Mouse (Mus musculus) liver, adult (tissue): ENCODE results near the gene Gstm6.
A peak's percentile ranks its signal among the peaks of the same experiment; 100 is the strongest.

ENCODE experiments used
- GATA4 ChIP-seq: IDR thresholded peaks from 2 replicates; pipeline ENCODE4 v1.6.1; 2014; ENCODE audit warnings: mild to moderate bottlenecking, low read length; ENCODE audit not compliant: insufficient replicate concordance

The Gstm6 gene

DNA sequence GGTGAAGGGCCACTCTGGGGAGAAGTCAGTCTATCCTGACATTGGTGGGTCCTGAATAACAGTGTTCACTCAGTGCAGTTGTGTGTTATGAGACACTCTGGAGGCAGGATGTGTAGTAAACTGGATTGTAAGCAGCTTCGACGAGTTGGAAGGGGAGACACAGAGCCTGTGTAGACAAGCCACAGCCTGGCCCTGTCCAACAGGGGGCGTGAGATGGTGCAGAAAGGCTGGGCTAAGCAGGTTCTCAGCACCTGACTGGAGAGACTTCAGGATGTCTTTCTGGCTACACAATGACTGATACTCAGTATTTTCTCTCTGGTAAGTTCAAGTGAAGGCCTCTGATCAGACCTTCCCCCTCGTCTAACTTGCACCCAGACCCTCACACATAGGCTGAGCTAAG, 2.2 kb upstream of the Gstm6 start:
- TF ChIP-seq GATA4: no peak

DNA sequence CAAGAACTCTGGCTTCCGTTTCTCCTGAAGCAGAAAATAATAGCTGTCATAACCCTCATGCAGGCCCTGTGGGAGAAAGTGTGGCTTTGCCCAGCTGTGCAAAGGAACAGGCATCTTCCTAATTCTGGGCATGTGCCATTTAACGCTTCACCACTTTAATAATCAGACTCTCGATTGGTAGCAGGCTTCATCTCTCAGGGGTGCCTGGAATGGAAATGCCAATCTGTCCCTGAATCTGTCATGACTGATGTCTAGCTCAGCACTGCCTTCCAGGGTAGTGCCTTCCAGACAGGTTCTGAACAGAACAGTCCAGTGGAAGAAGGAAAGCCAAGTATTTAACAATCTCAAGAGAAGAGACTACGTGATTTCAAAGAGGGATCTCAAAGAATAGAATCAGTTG, 2.3 kb downstream of the Gstm6 start:
- no peak for TF ChIP-seq GATA4

DNA sequence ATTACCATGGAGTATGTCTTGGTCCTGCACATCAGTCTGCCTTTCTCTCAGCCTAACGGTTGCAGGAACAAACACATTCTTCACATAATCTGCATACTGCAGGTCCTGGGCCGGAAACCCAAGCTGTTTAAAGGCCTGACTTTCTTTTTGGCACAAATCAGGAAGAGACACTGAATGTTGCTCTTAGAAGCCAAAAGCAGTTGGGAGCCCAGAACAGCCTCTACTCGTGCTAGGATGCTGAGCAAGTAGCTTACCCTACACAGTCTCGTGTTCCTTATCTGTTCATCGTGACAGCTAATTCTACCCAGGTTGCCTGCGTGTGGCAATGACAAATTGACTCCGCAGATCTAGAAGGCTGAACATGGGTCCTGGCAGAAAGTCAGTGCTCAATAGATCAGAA, 3.0 kb downstream of the Gstm6 start:
- TF ChIP-seq GATA4: no peak

DNA sequence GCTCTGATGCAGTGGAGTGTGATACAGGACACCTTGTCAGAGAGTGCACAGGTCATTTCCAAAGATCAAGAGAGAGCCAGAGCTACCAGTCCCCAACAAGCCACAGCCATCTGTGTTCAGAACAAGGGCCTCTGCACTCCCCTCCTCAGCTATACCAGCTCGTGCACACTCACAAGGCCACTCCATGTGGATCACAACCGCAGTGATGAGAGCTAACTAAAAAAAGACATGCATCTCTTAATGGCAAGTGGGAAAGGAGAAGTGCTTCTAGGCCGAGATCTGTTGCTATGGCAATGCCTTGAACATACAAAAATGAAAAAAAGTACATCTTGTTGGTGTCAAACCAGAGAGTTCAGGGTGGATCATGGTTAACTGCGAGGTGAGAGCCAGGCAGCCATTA, 3.7 kb downstream of the Gstm6 start:
- no peak for TF ChIP-seq GATA4

DNA sequence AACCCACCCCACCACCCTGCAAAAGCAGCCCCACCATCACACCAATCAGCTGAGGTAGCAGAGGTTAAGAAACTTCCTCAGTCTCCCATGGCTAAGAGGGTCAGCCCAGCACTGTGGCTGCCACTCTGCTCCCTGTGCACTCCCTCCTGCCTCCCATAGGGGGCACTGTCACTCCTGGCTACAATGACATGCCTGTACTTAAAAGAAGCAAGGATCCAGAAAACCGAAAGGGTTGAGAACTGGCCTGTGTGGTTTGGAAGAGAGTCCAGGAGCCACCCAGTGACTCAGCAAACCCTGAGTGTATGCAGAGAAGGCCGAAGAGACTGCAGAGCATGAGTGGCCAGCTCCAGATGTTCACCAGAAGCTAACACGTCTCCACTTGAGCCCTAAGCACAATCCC, 4.1 kb downstream of the Gstm6 start:
- no peak for TF ChIP-seq GATA4

DNA sequence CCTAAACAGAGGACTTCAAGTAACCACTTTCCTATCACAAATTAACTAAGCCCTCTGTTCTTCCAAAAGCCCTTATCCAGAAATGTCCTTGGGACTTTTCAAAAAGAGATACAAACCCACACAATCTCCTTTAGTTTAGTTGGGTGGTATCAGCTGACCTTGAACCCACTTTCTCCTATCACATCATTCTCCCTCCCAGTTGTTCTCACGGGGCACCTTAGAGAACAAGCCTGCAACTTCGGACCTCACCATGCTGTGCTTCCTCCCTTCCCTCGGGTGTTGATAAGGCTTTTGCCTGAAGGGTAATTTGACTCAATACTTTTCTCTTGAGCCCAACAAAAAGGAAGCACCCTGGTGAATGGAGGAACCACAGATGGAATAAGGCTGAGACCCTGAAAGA, 7.7 kb downstream of the Gstm6 start:
- TF ChIP-seq GATA4: no peak

DNA sequence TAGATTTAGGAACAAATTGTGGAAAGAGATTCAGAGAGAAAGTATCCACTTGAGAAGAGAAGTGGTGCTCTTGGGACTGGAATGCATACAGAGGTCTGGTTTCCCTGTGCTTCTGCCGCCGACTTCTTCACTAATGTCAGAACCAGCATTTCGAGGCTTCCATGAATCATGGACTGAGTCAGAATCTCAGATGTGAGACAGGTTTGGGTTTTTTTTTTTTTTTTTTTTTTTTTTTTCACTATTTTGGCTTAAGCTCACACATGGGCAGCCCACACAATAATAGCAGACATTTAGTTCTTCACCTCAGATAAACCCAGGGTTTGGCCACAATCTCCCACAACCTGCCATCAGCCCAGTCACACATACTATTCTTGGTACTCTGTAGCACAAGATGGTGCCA, 8.3 kb downstream of the Gstm6 start:
- no peak for TF ChIP-seq GATA4

DNA sequence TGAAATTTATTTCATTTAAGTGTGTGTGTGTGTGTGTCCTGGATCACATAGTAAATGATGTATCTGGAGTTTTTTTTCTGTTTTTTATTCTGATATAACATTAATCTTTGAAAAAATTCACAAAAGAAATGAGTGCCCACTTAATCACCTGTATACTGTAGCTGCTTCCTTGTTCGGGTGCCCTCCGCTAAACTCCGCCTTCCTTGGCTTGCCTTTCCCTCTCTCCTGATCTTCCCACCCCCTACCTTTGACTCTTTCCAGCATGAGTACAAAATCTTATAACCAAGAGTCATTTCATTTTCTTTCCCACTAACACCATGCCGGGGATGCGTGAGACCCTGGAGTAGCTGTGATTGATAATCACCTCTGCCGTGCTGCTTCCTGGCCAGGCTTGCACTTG, 11.4 kb downstream of the Gstm6 start:
- no peak for TF ChIP-seq GATA4

DNA sequence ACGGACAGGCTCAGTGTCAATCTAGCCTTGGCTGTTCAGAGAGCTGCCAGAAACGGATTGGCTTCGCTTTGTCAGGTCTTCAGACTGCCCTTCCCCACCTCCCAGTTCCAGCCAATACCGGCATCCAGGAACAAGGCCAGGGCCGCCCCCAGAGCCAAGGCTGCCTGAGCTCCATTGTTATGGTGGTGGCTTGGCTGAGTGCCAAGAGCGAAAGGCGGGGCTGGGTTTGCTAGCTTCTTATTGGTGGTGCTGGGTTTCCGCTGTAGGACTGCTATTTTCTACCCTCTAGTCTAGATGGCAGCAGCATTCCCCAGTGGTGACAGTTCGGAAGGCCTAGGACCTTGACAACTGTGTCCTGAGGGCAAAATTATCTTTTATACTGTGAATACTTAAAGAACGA, 11.9 kb downstream of the Gstm6 start, which contains the start of gene Gstm7:
TSS of gene Gstm7 (minus strand) at position 148 of the 400 bp plus-strand sequence.
- 0 out of 2 replicates have a peak, but pooled peaks have one; percentile 42 for TF ChIP-seq GATA4

DNA sequence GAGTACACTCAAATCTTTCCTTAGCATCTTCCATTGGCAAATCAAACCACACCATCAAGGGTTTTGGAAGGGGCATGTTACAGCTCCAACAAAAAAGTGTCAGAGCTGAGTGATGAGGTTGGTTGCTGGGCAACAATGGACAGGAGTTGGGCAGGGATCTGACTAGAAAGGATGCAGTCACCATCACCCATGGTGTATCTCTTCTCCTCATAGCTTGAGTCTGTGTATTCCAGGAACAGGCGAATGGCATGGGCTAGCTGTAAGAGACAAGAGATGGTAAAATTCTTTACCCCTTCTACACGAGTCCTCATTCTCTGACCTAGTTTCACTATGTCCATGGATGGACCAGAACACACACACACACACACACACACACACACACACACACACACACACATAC, 12.4 kb downstream of the Gstm6 start:
- TF ChIP-seq GATA4: no peak

DNA sequence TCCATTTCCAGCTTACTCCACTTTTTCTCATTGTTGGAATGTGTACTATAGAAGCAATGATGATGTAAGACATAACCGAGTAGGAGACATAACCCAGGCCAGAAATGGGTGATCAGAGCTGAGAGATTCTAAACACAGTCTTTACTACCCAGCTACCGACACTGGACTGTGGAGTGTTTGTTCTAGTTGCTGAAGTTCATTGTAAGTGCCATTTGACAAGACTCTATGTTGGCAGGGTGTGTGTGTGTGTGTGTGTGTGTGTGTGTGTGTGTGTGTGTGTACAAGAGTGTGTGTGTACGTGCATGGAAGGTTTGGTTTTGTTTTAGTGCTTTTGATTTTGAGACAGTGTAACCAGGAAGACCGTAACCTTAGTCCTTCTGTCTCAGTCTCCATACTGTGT, 13.8 kb downstream of the Gstm6 start:
- no peak for TF ChIP-seq GATA4

DNA sequence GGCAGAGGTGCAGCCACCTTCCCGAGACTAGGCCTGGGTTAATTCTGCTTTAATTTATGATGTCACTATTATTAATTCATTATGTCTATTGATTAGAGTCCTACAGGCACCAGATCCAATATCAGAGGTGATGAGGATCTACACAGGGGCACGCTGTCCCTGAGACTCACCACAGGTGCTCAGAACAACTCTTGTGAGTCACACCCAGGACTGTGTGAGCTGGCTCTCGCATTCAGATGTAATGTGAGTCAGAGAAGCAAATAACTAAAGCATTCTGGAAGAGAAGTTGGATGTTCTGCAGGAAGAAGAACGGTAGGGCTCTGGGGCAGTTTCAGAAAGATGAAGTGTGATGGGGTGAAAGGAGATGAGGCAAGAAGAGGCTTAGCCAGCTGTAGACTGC, 14.3 kb downstream of the Gstm6 start:
- TF ChIP-seq GATA4: no peak

DNA sequence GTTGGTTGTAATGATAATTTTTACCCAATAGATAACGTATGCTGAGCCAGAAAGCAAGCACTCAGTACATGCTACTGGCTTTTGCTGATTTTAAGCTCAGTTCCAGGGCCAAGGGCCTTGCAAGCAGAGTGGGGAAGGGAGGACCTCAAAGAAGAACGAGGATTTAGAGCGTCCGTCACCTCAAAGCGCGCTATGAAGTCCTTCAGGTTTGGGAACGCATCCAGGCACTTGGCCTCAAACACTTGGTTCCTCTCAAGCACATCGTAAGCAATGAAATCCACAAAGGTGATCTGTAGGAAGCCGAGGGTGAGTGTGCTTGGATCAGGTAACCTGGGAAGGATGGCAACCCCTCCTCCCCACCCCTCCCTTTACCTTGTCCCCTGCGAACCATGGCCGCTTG, 14.9 kb downstream of the Gstm6 start:
- no peak for TF ChIP-seq GATA4

DNA sequence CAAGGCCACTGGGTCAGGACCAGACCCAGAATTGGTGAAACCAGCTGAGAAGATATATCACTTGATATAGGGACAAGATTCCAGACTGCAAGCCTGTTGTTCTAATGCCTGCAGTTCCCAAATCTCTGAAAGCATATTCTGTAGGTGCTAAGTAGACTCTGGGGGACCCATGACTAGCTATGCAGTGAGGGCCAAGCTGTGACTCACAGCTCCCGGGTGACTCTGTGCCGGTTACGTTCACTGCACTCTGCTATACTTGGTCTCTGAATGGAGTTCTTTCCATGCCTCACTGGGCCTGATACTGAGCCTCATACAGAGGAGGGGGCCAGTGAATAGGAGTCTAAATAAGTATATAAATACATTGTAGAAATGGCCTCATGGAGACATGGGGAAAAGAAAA, 15.7 kb downstream of the Gstm6 start:
- TF ChIP-seq GATA4: no peak

DNA sequence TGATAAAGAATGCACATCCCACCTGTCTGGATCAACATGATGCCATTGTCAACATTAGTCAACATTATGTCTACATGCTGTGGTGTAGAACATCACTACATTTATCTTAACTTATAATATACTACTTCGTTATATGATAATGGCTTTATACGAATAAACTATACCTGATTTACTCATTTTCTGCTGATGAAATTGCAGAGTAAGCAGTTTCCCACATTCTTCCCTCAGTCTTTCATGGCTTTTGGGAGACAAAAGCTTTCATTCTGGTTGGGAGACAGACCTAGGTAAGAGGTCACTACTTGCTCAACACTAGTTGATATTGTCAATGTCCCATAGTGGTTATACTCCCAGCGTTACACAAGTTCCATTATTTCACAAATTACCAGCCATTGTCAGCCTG, 18.2 kb downstream of the Gstm6 start:
- no peak for TF ChIP-seq GATA4

DNA sequence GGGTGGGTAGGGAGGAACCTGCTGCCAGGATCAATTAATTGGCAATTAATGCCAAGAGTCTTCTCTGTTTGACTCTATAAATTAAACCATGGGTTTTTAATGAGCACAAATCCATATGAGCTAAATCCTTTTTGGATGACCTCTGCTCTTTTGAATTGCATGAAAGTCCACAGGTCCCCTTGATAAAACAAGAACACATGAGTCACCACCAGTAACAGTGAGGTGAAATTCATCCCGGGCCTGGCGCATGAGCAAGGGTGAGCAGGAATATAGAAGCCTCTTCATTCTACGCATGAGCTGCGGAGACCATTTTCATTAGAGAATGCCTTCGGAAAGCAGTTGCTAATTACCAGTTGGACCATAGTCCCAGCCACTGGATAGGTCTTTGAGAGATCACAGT, 23.2 kb downstream of the Gstm6 start:
- no peak for TF ChIP-seq GATA4

DNA sequence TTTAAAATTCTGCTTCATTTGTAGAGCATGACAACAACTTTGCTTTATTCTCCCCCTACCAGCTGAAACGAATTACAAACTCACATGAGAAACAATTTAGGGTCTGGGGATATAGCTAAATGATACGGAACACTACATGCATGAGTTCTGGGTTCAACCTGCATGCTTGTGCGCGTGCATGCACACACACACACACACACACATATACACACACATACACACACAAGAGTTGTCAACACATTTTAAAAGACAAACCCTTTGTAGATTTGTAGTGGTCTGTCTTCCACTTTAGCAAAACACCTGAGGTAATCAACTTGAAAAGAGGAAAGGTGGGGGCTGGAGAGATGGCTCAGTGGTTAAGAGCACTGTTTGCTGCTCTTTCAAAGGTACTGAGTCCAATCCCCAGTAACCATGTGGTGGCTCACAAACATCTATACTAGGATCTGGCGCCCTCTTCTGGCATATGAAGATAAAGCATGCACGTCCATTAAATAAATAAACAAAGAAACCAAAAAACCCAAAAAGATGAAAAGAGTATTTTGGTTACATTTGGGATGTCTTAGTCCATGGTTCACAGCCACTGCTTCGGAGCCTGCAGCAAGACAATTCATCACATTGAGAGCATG, 25.7 kb downstream of the Gstm6 start:
- TF ChIP-seq GATA4: no peak
